Mouse (Mus musculus): ENCODE results near the gene Polr2i. TPM values are rescaled to one million over a fixed set of nuclear protein-coding genes. Genes with fewer than 3 reads are reported as not detected.
A peak's percentile ranks its signal among the peaks of the same experiment; 100 is the strongest.

Gene Polr2i
- total RNA-seq, 2 experiments from 2014 or later, result 91.6 to 94.0 TPM

DNA sequence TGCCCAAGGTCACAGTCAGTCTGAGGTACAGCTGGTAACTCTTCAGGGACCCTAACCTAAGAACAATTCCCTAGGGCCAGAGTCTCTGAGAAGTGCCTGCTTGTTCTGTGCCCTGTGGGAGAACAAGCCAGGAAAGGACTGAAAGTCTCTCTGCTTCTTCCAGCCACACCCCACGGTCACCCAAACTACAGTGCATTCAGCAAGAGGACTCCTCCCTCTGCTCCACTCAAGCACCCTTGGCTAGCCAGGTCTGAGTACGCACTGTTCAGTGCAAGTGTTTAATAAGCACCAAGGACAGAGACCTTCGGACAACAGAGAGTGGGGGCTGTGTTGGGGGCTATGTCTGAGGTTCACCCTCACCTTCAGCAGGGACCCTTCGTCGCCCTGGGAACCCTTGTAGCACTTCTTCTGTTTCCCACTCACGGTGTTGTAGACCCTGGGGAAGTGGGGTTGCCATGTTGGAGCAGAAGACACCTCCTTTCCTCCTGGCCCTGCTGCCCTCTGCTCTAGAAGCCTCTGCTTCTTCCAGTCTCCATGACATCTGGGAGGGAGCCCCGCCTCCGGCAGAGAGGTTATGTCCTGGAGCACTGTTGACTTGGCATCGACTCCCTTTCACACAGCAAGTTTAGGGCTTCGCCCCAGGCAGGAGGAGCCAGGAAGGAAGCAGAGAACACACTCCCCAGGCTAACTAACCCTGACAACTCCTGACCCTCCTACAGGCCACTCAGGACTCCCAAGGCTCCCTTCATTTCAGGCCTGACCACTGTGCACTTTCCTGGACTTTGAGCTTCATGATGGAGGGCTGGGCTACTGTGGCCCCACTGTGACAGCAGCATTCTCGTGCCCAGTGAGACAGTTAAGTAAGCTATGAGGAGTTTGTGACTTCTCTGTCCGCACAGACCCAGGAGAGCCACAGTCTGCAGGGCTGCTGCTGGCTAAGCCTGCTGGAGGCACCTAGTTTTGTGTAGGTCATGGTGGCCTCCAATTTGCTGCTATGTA lies 20.5 kb downstream of the Polr2i start:
- no peak for DNase-seq (ENCODE audit: low spot score in 2 of 2)

DNA sequence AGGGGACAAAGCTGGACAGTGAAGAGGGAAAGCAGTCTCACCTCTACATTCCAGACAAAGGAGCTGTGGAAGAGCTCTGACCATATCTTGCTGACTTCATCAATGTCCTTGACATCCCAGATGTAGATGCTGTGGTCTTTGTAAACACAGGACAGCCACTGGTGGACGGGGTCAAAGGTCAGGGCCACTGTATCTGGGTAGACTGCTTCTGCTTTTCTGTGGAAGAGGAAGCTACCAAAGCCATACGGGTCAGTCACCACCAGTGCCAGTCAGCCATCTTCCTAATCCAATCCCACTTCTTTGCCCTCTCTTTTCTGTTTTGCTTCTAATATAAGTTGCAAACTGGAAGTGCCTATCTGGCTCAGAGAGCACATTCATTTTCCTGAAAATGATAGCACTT lies 33.3 kb downstream of the Polr2i start:
- no peak for DNase-seq (ENCODE audit: low spot score in 2 of 2)

DNA sequence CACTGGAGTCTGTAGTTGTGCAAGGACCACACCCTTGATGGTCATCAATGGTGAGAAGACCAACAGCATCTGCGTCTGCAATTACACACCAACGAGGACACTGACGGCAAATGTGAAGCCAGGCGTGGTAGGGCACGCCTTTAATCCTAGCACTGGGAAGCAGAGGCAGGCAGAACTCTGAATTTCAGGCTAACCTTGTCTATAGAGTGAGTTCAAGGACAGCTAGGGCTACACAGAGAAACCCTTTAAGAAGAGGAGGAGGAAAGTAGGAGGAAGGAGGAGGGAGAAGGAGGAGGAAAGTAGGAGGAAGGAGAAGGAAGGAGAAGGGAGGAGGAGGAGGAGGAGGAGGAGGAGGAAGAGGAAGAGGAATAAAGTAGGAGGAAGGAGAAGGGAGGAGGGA lies 33.8 kb downstream of the Polr2i start:
- no peak for DNase-seq (ENCODE audit: low spot score in 2 of 2)

DNA sequence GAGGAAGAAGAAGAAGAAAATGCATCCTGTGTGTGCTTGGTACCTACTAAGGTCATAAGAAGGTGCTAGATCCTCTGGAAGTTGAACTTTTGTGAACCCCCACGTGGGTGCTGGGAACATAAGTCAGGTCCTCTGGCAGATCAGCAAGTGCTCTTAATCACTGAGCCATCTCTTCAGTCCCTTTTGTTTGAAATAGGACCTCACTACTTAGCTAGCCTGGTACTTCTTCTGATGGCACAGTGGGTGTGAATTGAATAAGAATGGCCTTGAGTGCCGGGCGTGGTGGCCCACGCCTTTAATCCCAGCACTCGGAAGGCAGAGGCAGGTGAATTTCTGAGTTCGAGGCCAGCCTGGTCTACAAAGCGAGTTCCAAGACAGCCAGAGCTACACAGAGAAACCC lies 34.2 kb downstream of the Polr2i start:
- no peak for DNase-seq (ENCODE audit: low spot score in 2 of 2)

DNA sequence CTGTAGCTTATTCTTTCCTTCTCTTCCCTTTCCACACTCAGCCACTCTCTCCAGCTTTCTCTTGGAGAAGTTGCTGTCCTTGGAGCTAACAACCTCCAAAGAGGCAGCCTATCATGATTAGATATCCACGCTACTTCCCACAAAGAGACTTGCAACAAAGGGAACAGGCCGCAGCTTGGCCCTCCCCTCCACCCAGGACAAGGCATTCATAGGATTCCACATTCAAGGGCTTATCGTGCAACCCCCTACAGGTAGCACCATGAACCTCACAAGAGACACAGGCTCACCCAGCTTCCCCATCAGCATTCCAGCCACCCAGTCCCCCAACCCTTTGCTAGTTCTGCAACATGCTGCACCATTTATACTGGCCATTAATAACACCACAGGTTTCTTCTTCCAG lies 35.0 kb downstream of the Polr2i start:
- DNase-seq (ENCODE audit: low spot score in 2 of 2), result no peak

DNA sequence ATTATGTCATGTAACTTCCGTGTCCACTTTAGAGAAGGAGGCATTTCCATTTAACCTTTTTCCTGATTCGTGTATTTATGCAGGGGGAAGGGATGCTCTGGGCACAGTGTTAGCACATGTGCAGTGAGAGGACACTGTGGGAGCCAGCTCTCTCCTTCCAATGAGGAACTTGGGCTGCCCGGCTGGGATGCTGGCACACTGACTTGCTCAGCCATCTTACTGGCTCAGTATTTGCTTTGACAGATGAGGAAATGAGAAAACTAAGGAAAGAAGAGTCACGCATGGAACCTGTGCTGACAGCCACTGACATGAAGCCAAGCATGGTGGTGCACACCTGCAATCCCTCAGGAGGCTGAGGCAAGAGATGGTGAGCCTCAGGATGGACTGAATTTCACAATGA lies 37.9 kb downstream of the Polr2i start:
- DNase-seq (ENCODE audit: low spot score in 2 of 2), result no peak

DNA sequence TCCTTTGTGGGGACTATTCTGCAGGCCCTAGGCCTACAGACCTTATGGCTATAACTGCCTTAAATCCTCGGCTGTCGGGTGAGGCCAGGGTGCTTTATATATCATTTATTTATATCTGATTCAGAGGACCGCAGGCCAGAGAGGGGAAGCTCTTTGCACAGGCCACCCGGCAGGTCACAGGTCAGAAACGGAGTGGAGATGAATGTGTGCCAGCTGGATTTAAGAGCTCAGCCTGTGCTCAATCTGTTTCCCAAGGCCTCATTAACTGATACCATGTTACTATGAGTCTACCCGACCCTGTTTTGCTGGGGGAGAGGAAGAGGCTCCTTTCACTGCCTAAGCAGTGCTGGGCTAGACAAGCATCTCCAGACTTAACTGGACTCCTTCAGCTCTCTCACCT lies 42.6 kb downstream of the Polr2i start:
- DNase-seq (ENCODE audit: low spot score in 2 of 2), result no peak

DNA sequence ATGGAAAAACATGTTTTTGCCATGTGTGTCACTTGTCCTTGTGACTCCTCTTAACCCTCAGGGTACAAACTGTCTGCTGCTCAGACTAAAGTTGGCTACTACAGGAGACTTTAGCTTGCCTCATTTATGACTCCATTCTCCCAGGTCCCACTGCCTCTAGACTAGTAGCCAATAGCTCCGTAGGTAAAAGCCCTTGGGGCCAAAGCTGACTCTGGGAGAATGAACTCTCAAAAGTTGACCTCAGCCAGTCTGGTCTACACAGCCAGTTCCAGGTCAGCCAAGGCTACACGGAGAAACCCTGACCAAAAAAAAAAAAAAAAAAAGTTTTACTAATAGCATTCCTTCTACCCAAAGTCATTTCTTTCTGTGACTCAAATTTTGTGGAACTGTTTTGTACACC lies 47.2 kb downstream of the Polr2i start:
- no peak for DNase-seq (ENCODE audit: low spot score in 2 of 2)

DNA sequence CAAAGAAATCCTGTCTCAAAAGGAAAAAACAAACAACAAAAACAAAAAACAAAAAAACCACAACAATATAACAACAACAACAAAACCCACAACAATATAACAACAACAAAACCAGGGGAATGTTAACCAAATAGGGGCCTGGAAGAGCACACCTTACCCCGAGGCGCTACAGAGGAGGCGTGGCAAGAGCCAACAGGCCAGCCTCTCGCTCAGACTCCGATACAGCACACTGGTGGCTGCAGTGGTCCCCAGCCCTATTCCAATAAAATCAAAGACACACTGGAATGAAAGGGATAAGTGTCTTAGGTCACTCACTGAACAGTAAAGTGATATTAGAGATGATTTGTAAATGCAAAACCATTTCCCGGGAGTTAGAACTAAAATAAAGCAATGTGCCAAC lies 47.8 kb downstream of the Polr2i start:
- DNase-seq (ENCODE audit: low spot score in 2 of 2), result no peak

DNA sequence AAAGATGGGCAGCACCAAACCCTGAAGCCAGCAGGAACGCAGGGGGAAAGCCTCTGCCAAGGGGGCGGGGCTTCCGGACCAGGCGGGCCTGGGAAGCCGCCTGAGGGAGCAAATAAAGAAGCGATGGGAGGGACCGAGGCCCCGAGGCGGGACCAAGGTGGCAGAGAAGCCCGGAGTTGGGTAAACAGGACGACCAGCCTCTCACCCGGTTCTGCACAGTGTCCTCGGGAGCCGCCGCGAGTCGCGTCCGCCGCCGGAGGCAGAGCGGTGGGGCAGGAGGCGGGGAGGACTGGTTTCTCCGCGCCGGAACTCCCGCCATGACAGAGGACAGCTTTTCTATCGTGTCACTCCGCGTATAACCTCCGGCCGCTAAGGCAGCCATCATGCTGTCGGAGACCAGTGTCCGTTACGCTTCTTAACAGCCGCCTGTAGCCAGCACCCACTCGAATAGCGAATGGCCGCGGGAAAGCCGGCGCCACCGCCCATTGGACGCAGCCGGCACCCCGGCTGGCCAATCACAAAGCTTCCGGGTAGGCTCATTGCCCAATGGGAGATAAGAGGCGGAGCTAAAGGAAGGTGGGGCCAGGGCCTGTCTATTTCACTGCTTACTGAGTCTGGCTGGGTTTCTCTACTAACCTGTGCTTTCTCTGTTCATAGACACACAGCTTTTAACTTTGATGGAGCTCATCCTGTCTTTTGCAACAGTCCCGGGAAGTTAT lies 48.4 kb downstream of the Polr2i start, which contains the start of the genes Thap8 and Wdr62:
TSS of gene Thap8 (plus strand) at position 144 of the 719 bp plus-strand sequence.
TSS of gene Wdr62 (minus strand) at position 469 of the 719 bp plus-strand sequence.
- DNase-seq (ENCODE audit: low spot score in 2 of 2), result peak; percentile 85 to 92

DNA sequence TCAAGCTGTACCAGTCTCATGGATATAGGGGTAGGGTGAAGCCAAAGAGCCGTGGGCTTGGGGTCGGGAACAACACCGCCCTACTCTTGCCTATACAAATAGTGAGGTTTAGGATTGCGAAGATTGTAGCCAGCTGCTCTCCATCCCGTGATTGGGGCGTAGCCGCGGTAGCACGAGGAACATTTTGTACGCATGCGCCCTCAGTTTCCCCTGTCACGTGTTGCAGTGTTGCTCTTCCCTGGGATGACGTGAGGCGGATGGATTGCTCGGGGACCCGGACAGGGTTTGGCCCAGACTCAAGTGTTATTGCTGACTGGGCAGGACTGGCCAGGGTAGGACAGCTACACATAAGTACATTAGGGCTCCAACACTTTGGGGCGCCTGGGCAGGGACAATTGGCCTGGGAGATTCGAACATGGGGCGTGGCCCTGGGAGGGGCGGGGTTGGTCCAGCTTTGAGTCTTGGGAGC lies 49.0 kb downstream of the Polr2i start:
- DNase-seq (ENCODE audit: low spot score in 2 of 2), result peak; percentile 72 to 87

DNA sequence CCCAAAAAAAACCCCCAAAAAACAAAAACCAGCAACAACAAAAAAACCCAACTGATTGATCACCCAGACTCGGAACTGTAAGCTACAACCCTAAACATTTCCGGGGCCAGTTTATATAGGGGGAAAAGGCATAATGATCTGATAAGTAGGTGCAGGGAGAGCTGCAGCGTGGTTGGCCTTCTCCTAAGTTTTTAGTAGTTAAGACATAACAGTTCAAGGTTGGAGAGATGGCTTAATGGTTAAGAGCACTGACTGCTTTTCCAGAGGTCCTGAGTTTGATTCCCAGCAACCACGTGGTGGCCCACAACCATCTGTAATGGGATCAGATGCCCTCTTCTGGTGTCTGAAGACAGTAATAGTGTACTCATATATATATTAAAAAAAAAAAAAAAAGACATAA lies 49.8 kb downstream of the Polr2i start:
- DNase-seq (ENCODE audit: low spot score in 2 of 2), result no peak

DNA sequence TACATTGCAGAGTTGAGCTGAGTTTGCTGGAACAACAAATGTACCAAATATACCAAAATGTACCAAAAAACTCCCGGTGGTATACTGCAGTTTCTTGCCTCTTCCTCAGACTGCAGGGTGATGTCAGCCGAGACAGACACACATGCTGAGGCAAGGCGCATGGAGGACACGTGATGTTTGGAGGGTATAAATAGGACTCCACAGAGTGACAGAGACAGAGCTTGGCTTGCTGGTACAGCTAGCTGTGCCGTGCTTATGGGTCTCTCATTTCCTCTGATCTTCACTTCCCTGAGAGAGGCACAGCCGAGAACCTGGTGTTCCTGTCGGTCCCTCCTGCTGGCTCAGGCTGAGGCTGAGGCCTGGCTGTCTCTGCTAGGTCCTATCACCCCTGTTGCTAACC lies 51.0 kb downstream of the Polr2i start:
- no peak for DNase-seq (ENCODE audit: low spot score in 2 of 2)

Other genes with a start within 250 kb of the Polr2i start
- gene Zfp568, start 248.0 kb upstream of the Polr2i start, total RNA-seq (2021), result 100 to 1,000 TPM; 140 to 141 TPM
- 1 to 10 TPM; 2.4 to 3.4 TPM for gene Zfp14, start 180.6 kb upstream of the Polr2i start, total RNA-seq (2021)
- gene Zfp82, start 159.0 kb upstream of the Polr2i start, total RNA-seq (2021), result 1 to 10 TPM; 4.4 to 5.3 TPM
- gene Gm26920, start 141.5 kb upstream of the Polr2i start, total RNA-seq (2021), result not detected
- 1 to 10 TPM; 4.8 to 5.6 TPM for gene Zfp566, start 141.4 kb upstream of the Polr2i start, total RNA-seq (2021)
- gene Zfp260, start 137.2 kb upstream of the Polr2i start, total RNA-seq (2021), result 10 to 100 TPM; 52.5 to 65.2 TPM
- gene Zfp382, start 110.0 kb upstream of the Polr2i start, total RNA-seq (2021), result 1 to 10 TPM; 8.0 to 9.4 TPM
- gene Zfp146, start 62.2 kb upstream of the Polr2i start, total RNA-seq (2021), result 10 to 100 TPM; 46.2 to 54.5 TPM
- 100 to 1,000 TPM; 268 to 275 TPM for gene Cox7a1, start 47.8 kb upstream of the Polr2i start, total RNA-seq (2021)
- 100 to 1,000 TPM; 272 to 284 TPM for gene Capns1, start 33.1 kb upstream of the Polr2i start, total RNA-seq (2021)
- 10 to 100 TPM; 62.5 to 64.9 TPM for gene Tbcb, start 324 bp downstream of the Polr2i start, total RNA-seq (2021)
- gene Ovol3, start 3.8 kb downstream of the Polr2i start, total RNA-seq (2021), result under 1 TPM; 0.78 TPM
- under 1 TPM; 0.29 to 0.96 TPM for gene Thap8, start 48.1 kb downstream of the Polr2i start, total RNA-seq (2021)
- gene Wdr62, start 48.5 kb downstream of the Polr2i start, total RNA-seq (2021), result 1 to 10 TPM; 5.5 to 7.4 TPM
- 10 to 100 TPM; 29.8 to 42.1 TPM for gene Clip3, start 59.8 kb downstream of the Polr2i start, total RNA-seq (2021)
- gene Alkbh6, start 76.8 kb downstream of the Polr2i start, total RNA-seq (2021), result 10 to 100 TPM; 25.0 to 26.5 TPM
- 1 to 10 TPM; 2.5 to 3.8 TPM for gene Syne4, start 82.9 kb downstream of the Polr2i start, total RNA-seq (2021)
- 1 to 10 TPM; 1.2 to 1.4 TPM for gene E130208F15Rik, start 89.8 kb downstream of the Polr2i start, total RNA-seq (2021)
- gene Sdhaf1, start 91.9 kb downstream of the Polr2i start, total RNA-seq (2021), result 10 to 100 TPM; 12.0 to 13.2 TPM
- gene Lrfn3, start 130.8 kb downstream of the Polr2i start, total RNA-seq (2021), result 1 to 10 TPM; 3.3 to 3.8 TPM
- gene Tyrobp, start 181.8 kb downstream of the Polr2i start, total RNA-seq (2021), result 10 to 100 TPM; 24.9 to 33.3 TPM
- under 1 TPM in 1 of 2 experiments, not detected in 1; 0.74 TPM for gene Hcst, start 187.9 kb downstream of the Polr2i start, total RNA-seq (2021)
- under 1 TPM; 0.56 to 0.67 TPM for gene Nfkbid, start 189.8 kb downstream of the Polr2i start, total RNA-seq (2021)
- gene Aplp1, start 213.6 kb downstream of the Polr2i start, total RNA-seq (2021), result 1 to 10 TPM; 3.5 to 4.2 TPM
- under 1 TPM; 0.39 to 0.93 TPM for gene Kirrel2, start 225.7 kb downstream of the Polr2i start, total RNA-seq (2021)
- not detected for gene Nphs1, start 226.4 kb downstream of the Polr2i start, total RNA-seq (2021)

Measured in gastrocnemius, postnatal 4 days (tissue).